Mouse (Mus musculus) layer of hippocampus, postnatal 36 days (tissue): ENCODE measurements around the gene Alg9. TPM values are rescaled to one million over a fixed set of nuclear protein-coding genes. Genes with fewer than 3 reads are reported as not detected.

ENCODE experiments used
- DNase-seq, 2 experiments: peaks; one replicate each; pipeline ENCODE4 v3.0.0; 2022
- total RNA-seq, 2 experiments: library from RNA; stranded (reverse); gene quantifications; 2 replicates each; pipeline ENCODE4 v1.2.3; 2021

Alg9 gene
- total RNA-seq, 2 experiments from 2014 or later = 27.3 to 31.9 TPM

- DNase-seq = no peak
These were observed 80.4 kb downstream of the Alg9 start for GRCm38 (mm10) chr9:50855133-50855766.

- DNase-seq = no peak
These were observed 81.0 kb downstream of the Alg9 start for GRCm38 (mm10) chr9:50855780-50856179.

- DNase-seq = peak; percentile 88 to 90
These were observed 81.7 kb downstream of the Alg9 start for GRCm38 (mm10) chr9:50856341-50857081.

- no peak for DNase-seq
These were observed 82.3 kb downstream of the Alg9 start for GRCm38 (mm10) chr9:50857082-50857641.

- no peak for DNase-seq
These were observed 83.9 kb downstream of the Alg9 start for GRCm38 (mm10) chr9:50858681-50859080.

GRCm38 (mm10) chr9:50861119-50861839, 86.5 kb downstream of the Alg9 start:
- peak in 1 of 2 experiments; percentile 26 for DNase-seq

GRCm38 (mm10) chr9:50863824-50864223, 89.0 kb downstream of the Alg9 start:
- DNase-seq = no peak

GRCm38 (mm10) chr9:50864877-50865276, 90.1 kb downstream of the Alg9 start:
- DNase-seq = no peak

- no peak for DNase-seq
These were observed 91.0 kb downstream of the Alg9 start for GRCm38 (mm10) chr9:50865803-50866202.

GRCm38 (mm10) chr9:50867015-50867414, 92.2 kb downstream of the Alg9 start:
- DNase-seq = no peak

GRCm38 (mm10) chr9:50868182-50868581, 93.4 kb downstream of the Alg9 start:
- DNase-seq = no peak

GRCm38 (mm10) chr9:50873210-50873609, 98.4 kb downstream of the Alg9 start:
- DNase-seq = no peak

GRCm38 (mm10) chr9:50874031-50874430, 99.2 kb downstream of the Alg9 start:
- DNase-seq = no peak

GRCm38 (mm10) chr9:50875470-50875869, 100.7 kb downstream of the Alg9 start:
- DNase-seq = no peak

- DNase-seq = no peak
These were observed 101.5 kb downstream of the Alg9 start for GRCm38 (mm10) chr9:50876287-50876686.

- no peak for DNase-seq
These were observed 102.6 kb downstream of the Alg9 start for GRCm38 (mm10) chr9:50877431-50877830.

- DNase-seq = no peak
These were observed 107.4 kb downstream of the Alg9 start for GRCm38 (mm10) chr9:50882183-50882582.

- DNase-seq = no peak
These were observed 109.3 kb downstream of the Alg9 start for GRCm38 (mm10) chr9:50884093-50884492.

GRCm38 (mm10) chr9:50884741-50885599, 110.2 kb downstream of the Alg9 start:
- peak; percentile 39 to 51 for DNase-seq

- DNase-seq = no peak
These were observed 110.8 kb downstream of the Alg9 start for GRCm38 (mm10) chr9:50885600-50885987.

GRCm38 (mm10) chr9:50886870-50887269, 112.1 kb downstream of the Alg9 start:
- DNase-seq = no peak

- DNase-seq = no peak
These were observed 112.5 kb downstream of the Alg9 start for GRCm38 (mm10) chr9:50887351-50887750.
